Mouse (Mus musculus): ENCODE measurements around the gene Polr1e. TPM values are rescaled to one million over a fixed set of nuclear protein-coding genes. Genes with fewer than 3 reads are reported as not detected.

Polr1e gene
- total and polyA plus RNA-seq, 3 experiments, result 37.2 to 87.7 (median 78.6) TPM

DNA sequence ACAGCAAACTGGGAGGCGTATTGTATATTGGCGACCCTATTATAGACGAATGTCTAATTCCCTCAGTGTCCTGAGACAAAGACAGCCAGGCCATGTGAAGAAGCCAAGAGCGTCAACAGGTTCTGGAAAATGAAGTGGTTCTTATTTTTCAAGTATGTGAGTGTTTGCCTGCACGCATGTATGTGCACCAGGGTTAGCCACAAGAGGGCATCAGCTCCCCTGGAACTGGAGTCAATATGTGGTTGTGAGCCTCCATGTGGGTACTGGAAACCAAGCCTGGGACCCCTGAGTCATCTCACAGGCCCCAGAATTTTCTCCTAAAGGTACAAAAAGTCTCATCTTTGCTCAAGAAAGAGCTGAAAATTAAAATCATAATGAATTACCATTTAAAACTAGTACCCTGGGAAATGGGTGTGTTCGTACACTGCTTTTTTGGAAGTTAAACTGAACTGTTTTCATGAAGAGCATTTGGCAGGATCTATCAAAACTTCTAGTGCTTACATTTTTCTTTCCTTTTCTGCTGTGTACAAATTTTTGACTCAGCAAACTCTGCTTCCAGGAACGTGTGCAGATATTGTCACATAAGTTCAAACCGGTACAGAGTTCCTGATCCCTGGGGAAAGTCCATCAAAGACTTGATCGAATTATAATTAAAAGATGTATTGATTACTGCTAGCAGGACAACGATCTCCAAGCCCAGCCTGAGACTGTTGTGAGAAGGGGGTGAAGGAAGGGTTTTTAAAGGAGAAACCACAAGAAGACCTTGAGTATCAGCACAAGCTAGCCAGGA, 41.3 kb upstream of the Polr1e start:
- Histone ChIP-seq H3K4me3 (replicated peaks in 1 of 3; ENCODE audit: low read depth in 2 of 3, low read length in 2 of 3, poor library complexity in 1 of 3) (no peak overlapping the region), H3K27ac (ENCODE audit: insufficient read depth, low read depth) (no peak overlapping the region), H3K27me3 (replicated peaks) (no peaks in the 10 kb centered on the region), H3K36me3 (replicated peaks in 1 of 2; ENCODE audit: control insufficient read depth in 1 of 2, insufficient read depth in 1 of 2, low read length in 1 of 2) (peaks cover 0 to 20% of the 10 kb centered on the region in 2 experiments), H3K9ac (ENCODE audit: insufficient read depth, low read depth) (no peak overlapping the region), H3K9me3 (replicated peaks; ENCODE audit: low read length) (peaks cover 34% of the 10 kb centered on the region), H3K4me1 (ENCODE audit: control insufficient read depth in 1 of 2, insufficient read depth in 2 of 2) (peaks cover 7 to 27% of the 10 kb centered on the region in 2 experiments; a peak in 3 of 4 replicates), H3K79me2 (replicated peaks; ENCODE audit: control insufficient read depth, extremely low read depth, insufficient read depth, poor library complexity, severe bottlenecking) (no peaks in the 10 kb centered on the region), H3K4me2 (ENCODE audit: insufficient read depth, low read depth, poor library complexity, severe bottlenecking) (no peak overlapping the region)
- peak in 1 of 2 experiments; percentile 38; a peak in 2 of 4 replicates for TF ChIP-seq CTCF (conservative IDR thresholded peaks at IDR 0.05 in 1 of 2, IDR thresholded peaks at IDR 0.05 in 1 of 2; ENCODE audit: low read depth in 2 of 2, low read length in 2 of 2)
- TF ChIP-seq SMC3 (IDR thresholded peaks at IDR 0.05; ENCODE audit: low read depth, low read length), result no peak
- in situ Hi-C loops (cut with MboI; ENCODE audit: low pct_ligation_motif_present, low pct_unique_long_range_greater_than_20kb, low sequenced_read_pairs) (loop anchor here (10.0 kb wide), 1 partner anchor 302 kb away; no protein-coding TSS in a partner anchor), dilution Hi-C loops (cut with MboI; ENCODE audit: extremely low pct_ligation_motif_present, extremely low pct_unique_long_range_greater_than_20kb, low sequenced_read_pairs) (no loop called here)
- DNase-seq (ENCODE audit: extremely low read depth), result no peak

DNA sequence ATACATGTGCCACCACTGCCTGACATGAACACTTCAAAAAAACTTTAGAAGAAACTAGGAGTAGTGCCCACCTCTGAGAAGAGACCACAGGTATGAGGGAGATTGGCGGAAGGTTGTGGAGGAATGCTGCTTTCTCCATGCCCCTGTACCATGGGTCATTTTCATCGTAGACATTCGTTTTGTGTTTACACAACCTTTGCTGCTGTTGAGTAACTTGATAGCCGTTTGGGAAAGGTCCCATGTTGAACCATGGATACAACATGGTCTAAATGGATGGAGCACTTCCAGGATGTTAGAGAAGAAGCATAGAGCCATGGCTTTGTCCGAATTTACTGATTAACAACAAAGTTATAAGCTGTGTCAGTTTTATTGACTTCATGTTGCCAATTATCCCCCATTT, 40.2 kb upstream of the Polr1e start:
- Histone ChIP-seq H3K27ac (ENCODE audit: insufficient read depth, low read depth) (no peak overlapping the region), H3K36me3 (replicated peaks in 1 of 2; ENCODE audit: control insufficient read depth in 1 of 2, insufficient read depth in 1 of 2, low read length in 1 of 2) (peaks cover 0 to 16% of the 10 kb centered on the region in 2 experiments), H3K4me2 (ENCODE audit: insufficient read depth, low read depth, poor library complexity, severe bottlenecking) (no peak overlapping the region), H3K4me3 (replicated peaks in 1 of 3; ENCODE audit: low read depth in 2 of 3, low read length in 2 of 3, poor library complexity in 1 of 3) (no peak overlapping the region), H3K9ac (ENCODE audit: insufficient read depth, low read depth) (no peak overlapping the region), H3K9me3 (replicated peaks; ENCODE audit: low read length) (peaks cover 23% of the 10 kb centered on the region), H3K79me2 (replicated peaks; ENCODE audit: control insufficient read depth, extremely low read depth, insufficient read depth, poor library complexity, severe bottlenecking) (no peaks in the 10 kb centered on the region), H3K4me1 (ENCODE audit: control insufficient read depth in 1 of 2, insufficient read depth in 2 of 2) (peaks cover 11 to 32% of the 10 kb centered on the region in 2 experiments), H3K27me3 (replicated peaks) (no peaks in the 10 kb centered on the region)
- no peak for DNase-seq (ENCODE audit: extremely low read depth)
- dilution Hi-C loops (cut with MboI; ENCODE audit: extremely low pct_ligation_motif_present, extremely low pct_unique_long_range_greater_than_20kb, low sequenced_read_pairs) (no loop called here), in situ Hi-C loops (cut with MboI; ENCODE audit: low pct_ligation_motif_present, low pct_unique_long_range_greater_than_20kb, low sequenced_read_pairs) (loop anchor here (10.0 kb wide), 1 partner anchor 303 kb away; no protein-coding TSS in a partner anchor)
- TF ChIP-seq MAX (IDR thresholded peaks at IDR 0.05; ENCODE audit: low read length), result no peak
- no peak for TF ChIP-seq UBTF (IDR thresholded peaks at IDR 0.05; ENCODE audit: low read depth, low read length)
- TF ChIP-seq CHD2 (IDR thresholded peaks at IDR 0.05; ENCODE audit: low read length), result no peak
- TF ChIP-seq PAX5 (IDR thresholded peaks at IDR 0.05; ENCODE audit: low read length), result no peak
- TF ChIP-seq JUND (conservative IDR thresholded peaks at IDR 0.05; ENCODE audit: low read depth, low read length), result no peak
- TF ChIP-seq JUN (IDR thresholded peaks at IDR 0.05; ENCODE audit: insufficient read depth, low read depth, low read length), result no peak

DNA sequence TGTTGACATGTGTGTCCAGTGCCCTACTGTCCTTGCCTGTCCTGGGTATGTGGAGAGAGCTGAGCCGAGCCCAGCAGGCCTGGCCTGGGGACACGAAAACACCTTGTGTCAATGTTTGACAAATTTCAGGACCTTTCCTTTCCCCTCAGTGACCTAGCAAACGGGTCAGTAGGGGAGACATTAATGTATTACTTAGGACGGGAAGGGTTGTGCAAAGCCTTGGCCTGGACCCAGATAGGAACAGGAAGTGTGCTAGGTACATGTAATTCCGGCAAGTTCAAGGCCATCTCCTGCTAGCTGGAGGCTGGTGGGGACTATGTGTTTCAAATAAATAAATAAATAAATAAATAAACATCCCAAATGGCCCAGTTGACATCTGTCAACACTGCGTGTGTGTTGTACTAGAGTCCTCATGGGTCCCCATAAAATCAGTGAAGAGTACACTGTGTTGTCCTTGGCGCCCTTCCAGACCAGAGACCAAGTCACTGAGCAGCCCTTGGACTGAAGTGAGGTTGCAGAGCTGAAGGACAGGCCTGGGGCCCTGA, 38.5 kb upstream of the Polr1e start:
- H3K27me3 ChIP-seq (replicated peaks), result no peaks in the 10 kb centered on the region
- H3K4me2 ChIP-seq (ENCODE audit: insufficient read depth, low read depth, poor library complexity, severe bottlenecking), result no peak overlapping the region
- no peaks in the 10 kb centered on the region for H3K79me2 ChIP-seq (replicated peaks; ENCODE audit: control insufficient read depth, extremely low read depth, insufficient read depth, poor library complexity, severe bottlenecking)
- H3K9ac ChIP-seq (ENCODE audit: insufficient read depth, low read depth), result no peak overlapping the region
- DNase-seq (ENCODE audit: extremely low read depth), result no peak
- peaks cover 7 to 21% of the 10 kb centered on the region in 2 experiments for H3K36me3 ChIP-seq (replicated peaks in 1 of 2; ENCODE audit: control insufficient read depth in 1 of 2, insufficient read depth in 1 of 2, low read length in 1 of 2)
- H3K4me1 ChIP-seq (ENCODE audit: control insufficient read depth in 1 of 2, insufficient read depth in 2 of 2), result peaks cover 17 to 44% of the 10 kb centered on the region in 2 experiments
- TF ChIP-seq NRF1 (IDR thresholded peaks at IDR 0.05; ENCODE audit: low read depth, low read length) (no peak), ZNF384 (IDR thresholded peaks at IDR 0.05; ENCODE audit: low read depth, low read length) (no peak), MYC (IDR thresholded peaks at IDR 0.05; ENCODE audit: low read depth, low read length) (no peak), MEF2A (IDR thresholded peaks at IDR 0.05; ENCODE audit: borderline replicate concordance, low read depth, low read length) (no peak), CHD1 (IDR thresholded peaks at IDR 0.05; ENCODE audit: low read depth, low read length) (no peak), RCOR1 (conservative IDR thresholded peaks at IDR 0.05; ENCODE audit: low read depth, low read length) (no peak), EP300 (IDR thresholded peaks at IDR 0.05; ENCODE audit: low read length) (no peak), SIN3A (IDR thresholded peaks at IDR 0.05; ENCODE audit: low read length) (no peak), MXI1 (IDR thresholded peaks at IDR 0.05; ENCODE audit: low read depth, low read length) (no peak), ELF1 (IDR thresholded peaks at IDR 0.05; ENCODE audit: low read depth, low read length) (no peak), POLR2A (IDR thresholded peaks at IDR 0.05; ENCODE audit: low read depth, low read length) (no peak), MAX (IDR thresholded peaks at IDR 0.05; ENCODE audit: low read length) (no peak), IRF4 (IDR thresholded peaks at IDR 0.05; ENCODE audit: low read depth, low read length) (no peak), USF1 (IDR thresholded peaks at IDR 0.05; ENCODE audit: low read depth, low read length) (no peak), RAD21 (IDR thresholded peaks at IDR 0.05; ENCODE audit: low read depth, low read length) (no peak), E2F4 (IDR thresholded peaks at IDR 0.05; ENCODE audit: insufficient replicate concordance, low read depth, low read length) (no peak)
- H3K9me3 ChIP-seq (replicated peaks; ENCODE audit: low read length), result peaks cover 10% of the 10 kb centered on the region
- in situ Hi-C loops (cut with MboI; ENCODE audit: low pct_ligation_motif_present, low pct_unique_long_range_greater_than_20kb, low sequenced_read_pairs), result loop anchor here (10.0 kb wide), 1 partner anchor 305 kb away; no protein-coding TSS in a partner anchor
- dilution Hi-C loops (cut with MboI; ENCODE audit: extremely low pct_ligation_motif_present, extremely low pct_unique_long_range_greater_than_20kb, low sequenced_read_pairs), result no loop called here
- no peak overlapping the region for H3K27ac ChIP-seq (ENCODE audit: insufficient read depth, low read depth)
- H3K4me3 ChIP-seq (replicated peaks in 1 of 3; ENCODE audit: low read depth in 2 of 3, low read length in 2 of 3, poor library complexity in 1 of 3), result no peak overlapping the region
